Mouse (Mus musculus) layer of hippocampus, adult 11-12 months (tissue): ENCODE measurements around the gene Ssh2.

ENCODE experiments used
- DNase-seq: peaks from one replicate; pipeline ENCODE4 v3.0.0; 2022; ENCODE audit warnings: low spot score

The Ssh2 gene

DNA sequence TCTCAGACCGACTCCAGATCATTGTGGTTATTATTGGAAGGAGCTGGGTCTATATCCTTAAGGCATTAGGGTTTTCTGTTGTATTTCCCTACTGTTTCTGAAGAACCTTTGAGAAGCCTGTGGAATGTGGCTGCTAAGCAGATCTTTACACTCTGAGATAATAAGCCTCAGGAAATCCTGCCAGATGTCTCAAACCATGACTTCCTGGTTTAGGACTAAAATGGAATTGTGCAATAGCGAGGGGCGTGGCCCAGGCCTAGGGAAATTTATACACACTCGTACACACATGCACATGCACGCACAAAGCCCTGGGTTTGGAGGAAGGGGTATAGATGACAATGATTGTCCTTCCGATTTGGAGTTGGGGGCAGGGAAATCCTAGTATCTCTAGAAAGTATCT, 193.8 kb downstream of the Ssh2 start:
- peak; percentile 28 for DNase-seq

DNA sequence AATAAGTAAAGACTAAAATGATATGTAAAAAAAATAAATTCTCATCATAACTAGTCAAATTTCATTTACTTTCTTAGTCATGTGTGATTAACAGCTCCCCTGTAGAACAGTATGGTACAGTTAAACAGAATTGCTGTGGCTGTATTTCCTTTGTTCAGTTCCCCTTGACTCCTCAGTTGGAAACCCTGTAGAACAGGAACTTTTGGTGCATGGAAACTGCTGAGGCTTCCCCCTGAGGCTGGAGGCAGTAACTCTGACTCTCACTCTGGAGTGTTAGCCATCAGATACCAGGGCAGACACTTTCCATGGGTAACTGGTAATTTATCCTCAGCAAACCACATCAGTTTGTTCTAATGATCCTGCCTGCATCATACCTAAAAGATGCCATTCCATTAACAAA, 195.2 kb downstream of the Ssh2 start:
- DNase-seq: no peak

DNA sequence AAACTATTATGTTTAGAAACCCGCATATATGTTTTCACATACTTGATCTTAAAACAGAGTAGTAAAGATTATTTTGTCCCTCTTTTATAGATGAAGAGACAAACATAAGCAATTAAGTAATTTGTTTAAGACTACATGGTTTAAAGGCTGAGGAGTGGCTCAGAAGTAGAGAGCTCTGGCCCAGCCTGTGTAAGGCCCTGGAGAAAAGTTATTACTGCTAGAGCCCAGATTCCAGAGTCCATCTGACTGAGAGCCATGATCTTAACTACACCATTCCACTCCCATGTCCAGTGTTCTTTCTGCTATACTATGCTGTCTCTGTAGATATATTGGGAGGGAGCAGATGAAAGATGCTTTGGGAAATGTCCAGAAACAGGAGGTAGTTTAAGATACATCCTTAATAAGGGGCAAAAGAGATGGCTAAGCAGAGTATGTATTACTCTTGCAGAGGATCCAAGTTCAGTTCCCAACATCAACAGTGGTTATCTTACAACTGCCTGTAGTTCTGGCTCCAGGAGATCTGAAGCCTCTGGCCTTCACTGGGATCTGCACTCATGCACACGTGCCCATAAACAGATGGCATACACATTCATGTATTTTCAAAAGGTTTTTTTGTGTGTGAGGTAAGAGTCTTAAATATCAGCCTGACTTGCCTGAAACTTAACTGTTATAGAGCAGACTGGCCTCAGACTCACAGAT, 198.2 kb downstream of the Ssh2 start:
- DNase-seq: no peak

DNA sequence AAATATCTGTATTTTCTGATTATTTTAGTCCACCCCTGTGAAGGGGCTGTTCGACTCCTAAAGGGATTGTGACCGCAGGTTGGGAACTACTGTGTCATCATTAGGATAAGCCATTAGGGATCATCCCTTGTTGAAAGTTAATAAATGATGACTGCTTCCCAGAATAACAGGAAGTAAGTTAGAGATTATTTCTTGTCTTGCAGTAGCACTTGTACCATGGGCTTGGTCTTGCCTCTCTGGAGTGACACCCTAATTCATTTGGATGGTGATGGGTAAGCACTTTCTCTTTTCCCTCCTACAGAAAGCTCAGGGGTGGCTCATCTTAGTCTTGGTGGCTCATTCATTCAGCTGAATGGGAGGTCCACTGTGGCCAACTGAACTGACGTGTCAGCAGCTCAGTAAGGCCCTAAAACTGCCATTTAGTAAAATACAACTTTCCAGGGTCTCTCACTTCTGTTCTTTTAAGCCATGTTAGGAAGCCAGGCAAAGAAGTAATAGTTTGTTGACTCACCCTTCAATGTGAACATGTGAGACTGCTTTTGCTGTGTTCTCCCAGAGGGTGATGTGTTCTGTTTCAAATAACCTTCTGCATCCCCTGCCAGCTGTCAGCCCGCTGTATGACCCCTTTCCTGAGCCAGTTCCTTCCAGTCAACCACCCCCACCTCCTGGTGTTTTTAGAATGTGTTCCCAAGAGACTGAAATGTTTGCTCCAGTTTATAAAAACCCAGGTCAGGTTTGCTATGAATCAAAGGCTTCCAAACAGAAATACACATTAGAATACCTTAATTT, 200.3 kb downstream of the Ssh2 start:
- no peak for DNase-seq

DNA sequence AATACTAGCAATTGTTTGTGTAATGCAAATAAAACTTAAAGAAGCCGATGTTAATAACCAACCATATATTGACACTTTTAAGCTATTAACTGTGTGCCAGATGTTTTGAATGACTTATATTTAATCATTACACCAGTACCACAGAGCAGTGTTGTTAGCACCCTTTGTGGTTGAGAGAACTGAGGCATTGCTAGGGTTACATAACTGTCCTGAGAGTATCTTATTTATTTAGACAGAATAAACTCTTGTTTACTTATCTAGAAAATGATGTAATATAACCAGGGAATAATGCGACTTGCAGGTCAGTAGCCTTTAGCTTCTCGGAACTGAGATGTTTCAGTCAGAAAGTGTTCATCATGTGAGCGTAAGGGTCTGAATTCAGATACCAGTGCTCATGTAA, 201.9 kb downstream of the Ssh2 start:
- DNase-seq: no peak

DNA sequence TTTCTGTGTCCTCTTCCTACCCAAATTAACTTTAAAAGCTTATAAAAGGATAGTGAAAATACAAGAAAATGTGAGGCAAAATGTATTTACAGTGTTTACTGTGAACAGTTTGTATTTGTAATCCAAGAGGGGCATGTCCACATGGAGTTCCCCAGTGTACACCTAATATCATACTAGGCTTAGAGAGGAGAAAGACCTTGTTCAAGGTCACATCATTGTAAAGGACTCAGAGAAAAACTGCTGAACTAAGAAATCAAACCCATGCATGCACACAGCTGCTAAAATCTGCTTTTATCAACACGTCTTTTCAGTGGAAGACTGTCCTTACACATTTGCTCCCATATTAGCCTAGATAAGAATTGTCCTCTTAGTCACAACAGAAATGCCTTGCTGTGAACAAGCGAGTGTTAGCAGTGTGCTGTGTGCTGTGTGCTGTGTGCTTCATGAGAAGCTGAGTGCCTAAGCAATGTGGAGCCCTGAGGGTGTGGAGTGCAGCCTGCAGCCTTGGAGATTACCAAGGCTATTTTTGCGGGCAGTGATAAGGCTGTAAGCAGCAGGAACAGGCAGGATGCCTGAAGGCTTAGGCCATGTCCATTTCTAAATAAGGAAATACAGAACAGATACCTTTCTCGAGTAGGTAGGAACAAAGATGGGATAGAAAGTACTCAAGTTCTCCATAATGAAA, 207.2 kb downstream of the Ssh2 start:
- DNase-seq: no peak

DNA sequence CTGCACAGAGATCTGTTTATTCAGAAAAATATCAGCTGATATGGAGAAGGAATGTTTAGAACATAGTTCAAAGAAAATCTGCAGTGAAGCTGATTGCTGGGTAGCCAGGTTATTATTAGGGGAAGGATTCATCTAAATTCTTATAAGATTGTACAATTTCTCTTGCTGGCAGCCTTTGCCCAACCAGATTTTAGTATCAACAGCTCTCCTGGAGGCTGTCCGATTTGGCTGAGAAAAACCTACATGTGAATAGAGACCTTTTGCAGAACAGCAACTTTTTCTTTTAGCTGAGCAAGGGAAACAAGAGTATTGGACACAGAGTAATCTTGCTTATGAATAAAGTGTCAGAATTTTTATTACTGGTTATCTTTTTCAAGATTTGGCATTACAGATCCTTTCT, 212.4 kb downstream of the Ssh2 start:
- DNase-seq: no peak

DNA sequence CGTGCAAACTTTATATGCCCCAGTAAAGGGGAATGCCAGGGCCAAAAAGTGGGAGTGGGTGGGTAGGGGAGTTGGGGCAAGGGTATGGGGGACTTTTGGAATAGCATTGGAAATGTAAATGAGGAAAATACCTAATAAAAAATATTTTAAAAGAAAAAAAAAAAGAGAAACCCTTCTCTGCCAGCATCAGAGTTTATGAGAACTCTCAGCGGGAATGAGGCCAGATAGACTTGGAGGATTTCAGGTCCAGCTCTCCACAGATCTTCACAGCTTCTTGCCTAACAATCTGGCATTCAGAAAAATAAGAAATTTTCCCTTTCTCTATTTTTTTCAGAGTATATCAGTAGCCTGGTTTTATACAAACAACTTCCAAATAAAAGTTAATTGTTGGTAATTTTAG, 220.9 kb downstream of the Ssh2 start:
- DNase-seq: no peak

DNA sequence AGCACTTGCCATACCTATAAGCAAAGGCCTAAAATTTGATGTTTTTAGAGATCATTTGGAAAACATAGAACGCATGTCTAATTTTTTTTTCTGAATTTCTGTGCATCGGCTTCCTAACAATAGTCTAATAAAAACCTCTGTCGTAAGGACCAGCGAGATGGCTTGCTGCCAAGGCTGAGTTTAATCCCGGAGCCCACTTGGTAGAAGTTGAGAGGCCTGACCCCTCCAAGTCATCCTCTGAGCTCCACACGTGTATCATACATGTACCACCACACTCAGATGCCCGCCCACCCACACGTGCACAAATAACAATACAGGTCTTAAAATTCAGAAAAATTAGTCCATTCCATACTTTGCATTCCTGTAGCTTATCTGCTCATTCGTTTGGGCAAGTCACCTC, 224.0 kb downstream of the Ssh2 start:
- no peak for DNase-seq

DNA sequence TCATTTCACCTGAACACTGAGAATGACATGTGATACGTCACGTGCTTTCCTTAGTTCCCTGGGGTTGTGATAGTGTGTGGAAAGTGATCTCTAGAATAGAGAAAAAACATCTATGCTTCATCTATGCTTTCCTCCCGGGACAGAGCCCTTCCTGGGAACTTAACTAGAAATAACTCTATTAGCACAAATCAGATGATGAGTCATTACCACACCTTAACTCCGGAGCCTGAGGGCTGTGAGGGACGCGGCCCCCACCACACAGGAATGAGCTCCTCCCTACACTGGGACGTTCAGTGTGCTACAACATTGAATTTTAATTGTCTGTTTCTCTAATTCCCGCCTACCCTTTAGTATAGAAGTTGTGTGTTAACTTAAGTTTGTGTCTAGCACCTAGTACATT, 224.9 kb downstream of the Ssh2 start:
- no peak for DNase-seq

DNA sequence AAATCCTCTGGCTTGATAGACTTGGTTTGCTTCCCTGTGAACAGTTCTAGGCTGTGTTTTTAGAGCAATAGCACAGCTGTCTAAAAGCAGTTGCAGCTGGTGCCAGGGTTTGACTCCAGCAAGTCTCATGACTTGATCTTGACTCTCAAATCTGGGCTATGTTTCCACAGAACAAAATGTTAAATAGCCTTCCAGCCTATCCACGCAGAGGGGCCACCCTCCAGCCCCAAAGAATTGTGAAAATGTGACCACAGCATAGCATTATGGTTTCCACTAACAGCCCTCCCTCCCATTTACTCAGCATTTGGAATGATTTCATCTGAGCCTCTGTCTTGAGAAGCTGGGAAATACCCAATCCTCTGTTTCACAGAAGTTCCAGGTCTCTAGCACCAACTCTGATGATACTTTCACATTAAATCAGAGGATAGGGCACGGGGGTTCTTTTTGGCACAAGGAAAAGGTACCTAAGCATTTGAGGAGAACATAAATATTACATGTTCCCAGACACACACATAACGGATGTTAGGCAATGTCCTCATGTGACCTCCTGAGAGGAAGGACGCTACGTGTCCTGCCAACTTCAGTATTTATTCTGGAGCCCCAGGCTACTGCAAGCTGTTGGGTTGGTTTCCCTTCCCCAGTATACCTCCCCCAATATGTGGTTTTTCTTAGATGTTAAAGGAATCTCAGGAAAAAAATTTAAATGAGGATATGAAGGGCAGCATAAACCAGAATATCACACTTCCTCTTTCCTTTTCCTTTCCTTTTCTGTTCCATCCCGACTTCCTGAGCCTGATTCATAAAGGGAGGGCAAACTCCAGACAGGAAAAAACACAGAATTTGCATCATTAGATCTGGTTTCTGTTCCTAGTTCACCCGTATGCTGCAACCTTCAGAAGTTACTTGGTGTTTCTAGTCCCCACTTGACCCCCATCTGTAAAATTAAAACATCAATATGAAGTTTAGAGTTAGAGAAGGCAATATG, 226.4 kb downstream of the Ssh2 start:
- DNase-seq: no peak

DNA sequence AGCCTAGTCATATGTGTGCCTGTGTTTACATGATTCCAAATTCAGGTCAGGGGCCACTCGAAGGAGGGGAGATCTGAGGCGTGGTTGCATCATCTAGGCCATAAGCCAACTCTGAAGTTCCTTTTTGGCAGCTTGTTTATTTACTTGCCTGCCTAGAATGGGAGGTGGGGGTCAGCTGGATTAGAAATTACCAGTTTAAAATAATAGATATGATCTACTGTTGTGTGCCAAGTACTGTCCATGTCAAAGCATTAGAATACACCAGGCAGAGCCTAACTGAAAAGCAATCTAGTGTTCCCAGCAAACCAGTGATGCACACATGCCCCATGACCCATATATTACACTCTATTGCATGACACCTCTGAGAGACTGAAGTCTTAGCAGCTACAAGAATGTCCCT, 228.9 kb downstream of the Ssh2 start:
- no peak for DNase-seq

DNA sequence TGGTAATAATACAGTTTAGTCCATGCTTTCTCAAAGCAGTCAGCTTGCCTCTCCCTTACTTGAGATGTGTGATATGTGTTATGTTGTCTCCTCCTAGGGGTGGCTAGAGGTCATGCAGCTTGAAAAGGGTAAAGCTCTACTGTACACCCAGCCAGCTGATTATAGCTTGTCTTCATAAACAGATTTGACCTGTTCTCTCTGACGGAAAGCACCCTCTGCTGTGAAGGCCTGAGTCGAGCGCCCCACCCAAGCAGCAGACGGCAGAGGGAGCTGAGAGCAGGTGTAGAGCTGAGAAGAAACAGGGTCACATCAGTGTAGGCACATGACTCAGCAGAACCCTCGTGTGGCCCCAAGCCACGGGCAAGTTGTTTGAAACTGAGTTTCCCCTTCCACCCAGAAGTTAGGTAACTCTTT, 230.5 kb downstream of the Ssh2 start:
- peak; percentile 63 for DNase-seq

DNA sequence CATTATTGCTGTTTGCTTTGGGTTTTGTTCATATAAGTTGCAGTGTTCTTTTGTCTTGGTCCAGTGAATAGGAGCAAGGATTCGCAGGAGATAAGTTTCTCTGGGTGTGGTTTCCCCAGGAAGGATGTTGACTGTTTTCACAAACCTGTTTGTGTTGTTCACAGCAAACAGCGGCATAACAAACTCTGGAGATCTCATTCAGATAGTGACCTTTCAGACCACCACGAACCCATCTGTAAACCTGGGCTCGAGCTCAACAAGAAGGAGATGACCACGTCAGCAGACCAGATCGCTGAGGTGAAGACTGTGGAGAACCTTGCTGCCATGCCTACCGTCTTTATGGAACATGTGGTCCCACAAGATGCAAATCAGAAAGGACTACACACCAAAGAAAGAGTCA, 233.1 kb downstream of the Ssh2 start:
- no peak for DNase-seq

DNA sequence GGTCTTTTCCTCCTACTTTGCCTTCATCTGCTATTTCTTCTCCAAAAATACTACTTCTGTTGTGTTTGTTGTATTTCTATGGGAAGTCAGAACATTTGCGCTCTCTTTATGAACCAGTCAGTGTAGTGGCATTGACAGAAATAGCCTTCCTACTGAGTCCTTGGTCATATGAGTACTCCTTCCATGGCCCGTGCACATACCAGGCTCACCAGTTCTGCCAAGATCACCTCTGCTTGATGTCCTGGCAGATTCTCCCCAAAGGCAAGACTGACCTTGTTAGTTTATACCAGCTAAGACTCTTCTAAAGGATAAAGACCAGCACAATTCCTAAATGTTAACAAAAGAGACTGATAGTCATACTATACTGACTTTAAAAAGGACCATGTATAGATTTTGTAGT, 235.6 kb downstream of the Ssh2 start:
- no peak for DNase-seq

DNA sequence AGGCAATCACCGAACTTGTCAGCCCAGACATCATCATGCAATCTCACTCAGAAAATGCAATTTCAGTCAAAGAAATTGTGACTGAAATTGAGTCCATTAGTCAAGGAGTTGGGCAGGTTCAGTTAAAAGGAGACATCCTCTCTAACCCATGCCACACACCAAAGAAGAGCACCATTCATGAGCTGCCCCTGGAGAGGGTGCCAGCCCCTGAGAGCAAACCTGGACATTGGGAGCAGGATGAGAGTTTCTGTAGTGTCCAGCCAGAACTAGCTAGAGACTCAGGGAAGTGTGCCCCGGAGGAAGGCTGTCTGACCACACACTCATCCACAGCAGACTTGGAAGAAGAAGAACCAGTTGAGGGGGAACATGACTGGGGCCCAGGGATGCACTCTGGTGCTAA, 237.3 kb downstream of the Ssh2 start:
- DNase-seq: no peak

DNA sequence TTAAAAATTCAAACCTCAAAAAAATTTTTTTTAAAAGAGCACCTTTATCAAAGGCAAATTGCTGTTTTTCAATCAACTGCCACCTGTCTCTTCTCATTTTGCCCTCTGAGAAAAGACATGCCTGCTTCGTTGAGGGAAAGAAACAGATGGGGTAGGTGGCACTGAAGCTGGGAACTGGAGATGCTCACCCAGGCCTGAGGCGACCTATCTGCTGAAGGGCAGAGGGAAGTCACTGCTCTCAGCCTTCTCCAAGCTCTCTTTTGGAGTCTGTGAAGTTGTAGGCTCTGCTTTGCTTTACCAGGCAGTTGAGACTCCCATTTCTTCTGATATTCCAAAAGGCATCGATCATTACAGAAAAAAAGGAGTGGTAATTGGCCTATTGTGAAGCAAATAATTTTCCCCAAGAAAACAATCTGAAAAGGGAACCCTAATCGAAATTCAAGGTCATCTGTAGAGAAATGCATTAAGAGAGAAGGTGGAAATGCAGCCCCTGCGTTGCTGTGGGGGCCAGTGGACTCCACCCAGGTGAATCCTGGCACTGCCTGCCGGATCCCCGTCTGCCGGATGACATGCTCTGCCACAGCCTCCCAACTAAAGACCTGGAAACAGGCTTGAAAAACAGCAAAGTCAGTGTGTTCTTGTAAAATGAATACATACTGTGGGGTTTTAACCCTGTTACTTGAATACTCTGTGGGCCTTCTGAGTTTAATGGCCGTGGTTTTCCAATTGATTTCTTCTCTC, 239.9 kb downstream of the Ssh2 start:
- DNase-seq: no peak

DNA sequence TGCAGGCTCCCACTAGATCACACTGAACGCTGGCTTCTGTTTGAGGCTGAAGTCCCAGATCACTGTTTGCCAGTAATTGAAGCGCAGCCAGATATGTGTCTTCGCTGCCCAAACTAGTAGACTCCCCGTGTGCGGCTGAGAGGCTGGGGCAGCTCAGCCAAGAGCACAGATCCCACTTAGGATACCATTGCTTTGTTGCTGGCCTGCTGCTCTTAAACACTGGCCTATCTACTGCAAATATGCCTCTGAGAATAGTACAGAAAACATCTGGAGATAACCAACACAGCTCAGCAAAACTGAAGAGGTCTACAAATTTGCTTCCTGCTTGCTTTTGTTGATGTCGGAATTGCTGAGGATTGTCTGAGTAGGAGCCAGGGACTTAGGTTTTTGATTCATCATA, 240.8 kb downstream of the Ssh2 start:
- DNase-seq: no peak

DNA sequence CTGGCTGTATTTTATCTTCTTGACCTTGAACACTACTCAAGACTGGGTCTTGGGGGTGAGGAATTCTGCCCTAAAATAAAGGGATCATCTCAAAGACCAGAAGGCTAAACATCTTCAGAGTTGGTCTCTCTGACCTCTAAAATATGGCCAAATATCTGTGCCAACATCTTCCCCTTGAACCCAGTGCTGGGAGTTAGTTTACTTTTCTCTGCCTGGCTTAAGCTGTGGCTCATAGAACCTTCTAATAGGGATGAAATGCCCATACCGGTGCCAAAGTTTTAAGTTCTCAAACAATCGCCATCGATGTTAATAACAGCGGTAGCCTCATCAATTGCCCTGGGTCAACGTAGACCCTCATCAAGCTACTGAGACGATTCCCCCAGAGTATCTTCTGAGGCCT, 245.8 kb downstream of the Ssh2 start:
- no peak for DNase-seq

DNA sequence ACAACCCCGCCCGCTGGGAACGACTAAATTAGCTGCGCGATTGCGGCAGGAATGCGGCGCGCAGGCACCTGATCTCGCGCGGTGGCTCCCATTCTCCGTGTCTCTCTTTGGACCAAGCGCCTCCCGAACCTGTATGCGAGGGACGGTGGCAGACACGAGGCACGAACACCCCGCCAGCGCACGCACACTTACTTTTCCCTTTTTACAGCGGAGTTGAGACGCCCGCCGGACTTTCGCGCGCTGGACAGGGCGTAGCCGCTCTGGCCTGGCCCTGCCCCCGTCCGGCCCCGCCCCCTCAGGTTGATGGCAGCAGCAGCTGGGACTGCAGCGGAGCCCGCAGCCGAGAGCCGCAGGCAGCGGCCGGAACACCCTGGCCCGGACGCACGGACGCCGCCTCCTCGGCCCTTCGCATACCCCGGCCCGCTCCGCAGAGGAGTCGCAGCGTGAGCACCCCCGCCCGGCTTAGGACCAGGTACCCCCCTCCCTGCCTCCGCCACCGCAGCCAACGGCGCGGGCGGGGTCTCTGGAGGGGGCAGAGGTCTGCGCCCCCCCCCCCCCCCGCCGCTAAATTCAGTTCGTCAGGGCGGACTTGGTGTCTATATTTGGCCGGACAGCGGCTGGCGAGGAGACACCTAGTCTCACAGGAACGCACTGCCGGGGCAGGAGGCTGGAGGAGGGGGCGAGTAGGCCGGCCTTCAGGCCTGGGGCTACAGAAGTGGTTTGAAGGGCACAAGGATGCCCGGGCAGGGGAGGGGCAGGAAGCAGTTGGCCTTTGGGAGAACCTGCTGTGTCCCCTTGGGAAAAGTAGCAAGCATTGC, 246.4 kb downstream of the Ssh2 start, which contains the start of gene Coro6:
Gene Coro6 (plus strand): TSS at position 129 of the 818 bp plus-strand sequence.
- no peak for DNase-seq
